Mouse (Mus musculus): Measurements from ENCODE around the gene Nefh. TPM values are rescaled to one million over a fixed set of nuclear protein-coding genes. Genes with fewer than 3 reads are reported as not detected.

Gene Nefh
- polyA plus RNA-seq, 1 experiment = 2.2 TPM

- Histone ChIP-seq H3K4me3 (ENCODE audit: low read depth, low read length) (no peak overlapping the region), H3K9me3 (replicated peaks; ENCODE audit: control insufficient read depth, insufficient read depth, low read length, poor library complexity, severe bottlenecking) (no peaks in the 10 kb centered on the region), H3K27me3 (ENCODE audit: control insufficient read depth, insufficient read depth, low read length, poor library complexity, severe bottlenecking) (no peaks in the 10 kb centered on the region), H3K27ac (ENCODE audit: insufficient read depth, low read length) (no peak overlapping the region), H3K4me1 (ENCODE audit: control insufficient read depth, insufficient read depth, low read length) (no peaks in the 10 kb centered on the region), H3K9ac (ENCODE audit: low read depth, poor library complexity, severe bottlenecking) (no peak overlapping the region), H3K36me3 (ENCODE audit: control insufficient read depth, insufficient read depth, low read length, poor library complexity, severe bottlenecking) (peaks cover 28% of the 10 kb centered on the region)
- no peak for TF ChIP-seq CTCF (IDR thresholded peaks at IDR 0.05; ENCODE audit: low read depth, low read length)
- no peak for TF ChIP-seq EP300 (IDR thresholded peaks at IDR 0.05; ENCODE audit: insufficient read depth, low read depth, low read length)
- no peak for TF ChIP-seq POLR2A (IDR thresholded peaks at IDR 0.05; ENCODE audit: insufficient read depth, low read length)
These were observed 26.6 kb downstream of the Nefh start for GRCm38 (mm10) chr11:4921281-4921680.

GRCm38 (mm10) chr11:4916068-4916467, 31.8 kb downstream of the Nefh start:
- peaks cover 11% of the 10 kb centered on the region for H3K36me3 ChIP-seq (ENCODE audit: control insufficient read depth, insufficient read depth, low read length, poor library complexity, severe bottlenecking)

GRCm38 (mm10) chr11:4906231-4906630, 41.6 kb downstream of the Nefh start:
- Histone ChIP-seq H3K4me1 (ENCODE audit: control insufficient read depth, insufficient read depth, low read length) (no peaks in the 10 kb centered on the region), H3K36me3 (ENCODE audit: control insufficient read depth, insufficient read depth, low read length, poor library complexity, severe bottlenecking) (peaks cover 29% of the 10 kb centered on the region), H3K9ac (ENCODE audit: low read depth, poor library complexity, severe bottlenecking) (no peak overlapping the region), H3K27me3 (ENCODE audit: control insufficient read depth, insufficient read depth, low read length, poor library complexity, severe bottlenecking) (no peaks in the 10 kb centered on the region), H3K27ac (ENCODE audit: insufficient read depth, low read length) (no peak overlapping the region), H3K4me3 (ENCODE audit: low read depth, low read length) (no peak overlapping the region), H3K9me3 (replicated peaks; ENCODE audit: control insufficient read depth, insufficient read depth, low read length, poor library complexity, severe bottlenecking) (no peaks in the 10 kb centered on the region)
- TF ChIP-seq EP300 (IDR thresholded peaks at IDR 0.05; ENCODE audit: insufficient read depth, low read depth, low read length) (no peak), POLR2A (IDR thresholded peaks at IDR 0.05; ENCODE audit: insufficient read depth, low read length) (no peak), CTCF (IDR thresholded peaks at IDR 0.05; ENCODE audit: low read depth, low read length) (no peak)

More at GRCm38 (mm10) chr11:4916068-4916467, 31.8 kb downstream of the Nefh start:
- H3K4me3 ChIP-seq (ENCODE audit: low read depth, low read length) = no peak overlapping the region
- H3K27ac ChIP-seq (ENCODE audit: insufficient read depth, low read length) = no peak overlapping the region
- H3K27me3 ChIP-seq (ENCODE audit: control insufficient read depth, insufficient read depth, low read length, poor library complexity, severe bottlenecking) = no peaks in the 10 kb centered on the region
- TF ChIP-seq CTCF (IDR thresholded peaks at IDR 0.05; ENCODE audit: low read depth, low read length) (peak; percentile 46), POLR2A (IDR thresholded peaks at IDR 0.05; ENCODE audit: insufficient read depth, low read length) (no peak), EP300 (IDR thresholded peaks at IDR 0.05; ENCODE audit: insufficient read depth, low read depth, low read length) (no peak)
- H3K4me1 ChIP-seq (ENCODE audit: control insufficient read depth, insufficient read depth, low read length) = no peaks in the 10 kb centered on the region
- no peak overlapping the region for H3K9ac ChIP-seq (ENCODE audit: low read depth, poor library complexity, severe bottlenecking)
- no peaks in the 10 kb centered on the region for H3K9me3 ChIP-seq (replicated peaks; ENCODE audit: control insufficient read depth, insufficient read depth, low read length, poor library complexity, severe bottlenecking)

- Histone ChIP-seq H3K9me3 (replicated peaks; ENCODE audit: control insufficient read depth, insufficient read depth, low read length, poor library complexity, severe bottlenecking) (no peaks in the 10 kb centered on the region), H3K4me3 (ENCODE audit: low read depth, low read length) (no peak overlapping the region), H3K36me3 (ENCODE audit: control insufficient read depth, insufficient read depth, low read length, poor library complexity, severe bottlenecking) (peaks cover 25% of the 10 kb centered on the region), H3K4me1 (ENCODE audit: control insufficient read depth, insufficient read depth, low read length) (peaks cover 3% of the 10 kb centered on the region), H3K27ac (ENCODE audit: insufficient read depth, low read length) (no peak overlapping the region), H3K27me3 (ENCODE audit: control insufficient read depth, insufficient read depth, low read length, poor library complexity, severe bottlenecking) (no peaks in the 10 kb centered on the region), H3K9ac (ENCODE audit: low read depth, poor library complexity, severe bottlenecking) (no peak overlapping the region)
- TF ChIP-seq CTCF (IDR thresholded peaks at IDR 0.05; ENCODE audit: low read depth, low read length) (no peak), POLR2A (IDR thresholded peaks at IDR 0.05; ENCODE audit: insufficient read depth, low read length) (no peak), EP300 (IDR thresholded peaks at IDR 0.05; ENCODE audit: insufficient read depth, low read depth, low read length) (no peak)
These were observed 45.9 kb downstream of the Nefh start for GRCm38 (mm10) chr11:4901956-4902355.

DNA sequence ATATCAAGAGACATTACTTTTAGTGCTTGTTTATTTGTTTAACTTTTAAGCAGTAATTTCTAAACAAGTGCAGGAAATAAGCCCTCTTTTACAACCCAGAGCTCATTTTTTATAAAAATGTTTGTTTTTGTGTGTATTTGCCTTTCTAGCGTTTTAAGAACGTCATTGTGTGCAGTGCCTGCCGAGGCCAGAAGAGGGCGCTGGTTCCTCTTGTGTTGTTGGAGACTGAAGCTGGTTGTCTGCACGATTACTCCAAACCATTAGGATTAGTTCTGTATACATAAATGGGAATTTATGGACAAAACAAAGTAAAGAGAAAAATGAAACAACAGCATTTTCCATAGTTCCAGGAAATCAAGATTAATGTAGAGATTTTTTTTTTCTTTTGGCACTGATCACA, 47.4 kb downstream of the Nefh start:
- Histone ChIP-seq H3K4me1 (ENCODE audit: control insufficient read depth, insufficient read depth, low read length) (peaks cover 3% of the 10 kb centered on the region), H3K9ac (ENCODE audit: low read depth, poor library complexity, severe bottlenecking) (no peak overlapping the region), H3K9me3 (replicated peaks; ENCODE audit: control insufficient read depth, insufficient read depth, low read length, poor library complexity, severe bottlenecking) (no peaks in the 10 kb centered on the region), H3K36me3 (ENCODE audit: control insufficient read depth, insufficient read depth, low read length, poor library complexity, severe bottlenecking) (peaks cover 25% of the 10 kb centered on the region), H3K27me3 (ENCODE audit: control insufficient read depth, insufficient read depth, low read length, poor library complexity, severe bottlenecking) (no peaks in the 10 kb centered on the region), H3K27ac (ENCODE audit: insufficient read depth, low read length) (no peak overlapping the region), H3K4me3 (ENCODE audit: low read depth, low read length) (no peak overlapping the region)
- peak; percentile 92 for TF ChIP-seq CTCF (IDR thresholded peaks at IDR 0.05; ENCODE audit: low read depth, low read length)
- no peak for TF ChIP-seq EP300 (IDR thresholded peaks at IDR 0.05; ENCODE audit: insufficient read depth, low read depth, low read length)
- no peak for TF ChIP-seq POLR2A (IDR thresholded peaks at IDR 0.05; ENCODE audit: insufficient read depth, low read length)

GRCm38 (mm10) chr11:4894848-4895816, 52.7 kb downstream of the Nefh start, which contains the start of gene Thoc5:
TSS of gene Thoc5 (plus strand) at chr11:4895320.
- Histone ChIP-seq H3K4me1 (ENCODE audit: control insufficient read depth, insufficient read depth, low read length) (peaks cover 3% of the 10 kb centered on the region), H3K9ac (ENCODE audit: low read depth, poor library complexity, severe bottlenecking) (peak within 1 kb of the TSS; percentile 77), H3K36me3 (ENCODE audit: control insufficient read depth, insufficient read depth, low read length, poor library complexity, severe bottlenecking) (peaks cover 29% of the 10 kb centered on the region), H3K9me3 (replicated peaks; ENCODE audit: control insufficient read depth, insufficient read depth, low read length, poor library complexity, severe bottlenecking) (no peaks in the 10 kb centered on the region), H3K4me3 (ENCODE audit: low read depth, low read length) (peak within 1 kb of the TSS; percentile 91), H3K27ac (ENCODE audit: insufficient read depth, low read length) (peak within 1 kb of the TSS; percentile 12; the same call in 1 of the 2 replicates), H3K27me3 (ENCODE audit: control insufficient read depth, insufficient read depth, low read length, poor library complexity, severe bottlenecking) (no peaks in the 10 kb centered on the region)
- peak; percentile 60 for TF ChIP-seq POLR2A (IDR thresholded peaks at IDR 0.05; ENCODE audit: insufficient read depth, low read length)
- no peak for TF ChIP-seq CTCF (IDR thresholded peaks at IDR 0.05; ENCODE audit: low read depth, low read length)

Other genes starting within 250 kb of the Nefh start
- 245 and 325 TPM in 2 replicates for gene Uqcr10, start 243.7 kb downstream of the Nefh start, polyA plus RNA-seq (2011; ENCODE audit: insufficient read depth, insufficient read length, low read depth, missing spikeins)
- gene Zmat5, start 243.4 kb downstream of the Nefh start, polyA plus RNA-seq (2011; ENCODE audit: insufficient read depth, insufficient read length, low read depth, missing spikeins) = 15.3 and 19.3 TPM in 2 replicates
- gene Cabp7, start 201.3 kb downstream of the Nefh start, polyA plus RNA-seq (2011; ENCODE audit: insufficient read depth, insufficient read length, low read depth, missing spikeins) = 3.1 and 3.5 TPM in 2 replicates
- gene Nf2, start 98.5 kb downstream of the Nefh start, polyA plus RNA-seq (2011; ENCODE audit: insufficient read depth, insufficient read length, low read depth, missing spikeins) = 77.7 and 81.5 TPM in 2 replicates
- gene Nipsnap1, start 74.1 kb downstream of the Nefh start, polyA plus RNA-seq (2011; ENCODE audit: insufficient read depth, insufficient read length, low read depth, missing spikeins) = 83.4 and 91.2 TPM in 2 replicates
- gene Thoc5, start 52.7 kb downstream of the Nefh start, polyA plus RNA-seq (2011; ENCODE audit: insufficient read depth, insufficient read length, low read depth, missing spikeins) = 51.3 and 52.3 TPM in 2 replicates
- gene Ap1b1, start 38.8 kb upstream of the Nefh start, polyA plus RNA-seq (2011; ENCODE audit: insufficient read depth, insufficient read length, low read depth, missing spikeins) = 55.4 and 61.2 TPM in 2 replicates
- gene Rasl10a, start 110.1 kb upstream of the Nefh start, polyA plus RNA-seq (2011; ENCODE audit: insufficient read depth, insufficient read length, low read depth, missing spikeins) = 4.2 and 4.4 TPM in 2 replicates
- 28.4 and 31.8 TPM in 2 replicates for gene Gas2l1, start 117.3 kb upstream of the Nefh start, polyA plus RNA-seq (2011; ENCODE audit: insufficient read depth, insufficient read length, low read depth, missing spikeins)
- 18.3 and 20.3 TPM in 2 replicates for gene Rhbdd3, start 150.9 kb upstream of the Nefh start, polyA plus RNA-seq (2011; ENCODE audit: insufficient read depth, insufficient read length, low read depth, missing spikeins)
- gene Ewsr1, start 151.2 kb upstream of the Nefh start, polyA plus RNA-seq (2011; ENCODE audit: insufficient read depth, insufficient read length, low read depth, missing spikeins) = 1,045 and 1,093 TPM in 2 replicates
- gene Emid1, start 204.2 kb upstream of the Nefh start, polyA plus RNA-seq (2011; ENCODE audit: insufficient read depth, insufficient read length, low read depth, missing spikeins) = 5.9 and 6.7 TPM in 2 replicates